Mouse (Mus musculus): ENCODE measurements around the gene Akr1c19. TPM values are rescaled to one million over a fixed set of nuclear protein-coding genes. Genes with fewer than 3 reads are reported as not detected.

Gene Akr1c19
- 6.0 and 6.8 TPM in 2 replicates for polyA plus RNA-seq (2012; rRNA removed)

GRCm38 (mm10) chr13:4228441-4228840, at the start of gene Akr1c19:
Akr1c19 (plus strand) TSS chr13:4228700.

GRCm38 (mm10) chr13:4190904-4191303, 37.6 kb upstream of the Akr1c19 start, which contains the start of gene Akr1c13:
Akr1c13 (plus strand) TSS chr13:4191150.

DNA sequence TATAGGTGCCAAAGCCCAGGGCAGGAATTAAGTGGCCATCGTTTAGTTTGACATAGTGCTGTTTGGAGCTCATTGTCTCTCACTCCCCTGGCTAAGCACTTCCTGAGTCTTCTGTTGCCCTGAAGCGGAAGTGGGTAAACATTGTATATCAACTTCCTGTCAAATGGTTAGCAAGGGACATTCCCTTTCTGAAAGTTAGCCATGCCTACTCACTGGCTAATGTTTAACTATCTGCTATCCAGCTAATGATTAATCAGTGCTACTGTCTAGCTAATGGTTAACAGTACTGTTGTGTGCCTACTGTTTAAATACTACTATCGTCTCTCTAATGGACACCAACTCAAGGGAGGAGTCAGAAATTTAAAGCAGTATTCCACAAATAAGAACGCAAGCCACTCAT, 50.8 kb downstream of the Akr1c19 start, which contains the start of gene Akr1c12:
TSS of gene Akr1c12 (minus strand) at position 150 of the 400 bp plus-strand sequence.

Other genes with a start within 250 kb of the Akr1c19 start
- gene Akr1c14, start 179.7 kb upstream of the Akr1c19 start, polyA plus RNA-seq (2012; rRNA removed): 0.54 and 0.84 TPM in 2 replicates
- 0.13 and 0.23 TPM in 2 replicates for gene Akr1c18, start 78.0 kb upstream of the Akr1c19 start, polyA plus RNA-seq (2012; rRNA removed)
- 0.84 and 0.90 TPM in 2 replicates for gene Akr1c13, start 37.5 kb upstream of the Akr1c19 start, polyA plus RNA-seq (2012; rRNA removed)
- gene Akr1c12, start 50.7 kb downstream of the Akr1c19 start, polyA plus RNA-seq (2012; rRNA removed): 0.07 TPM in 1 of 2 replicates, not detected in the other
- gene Akr1c6, start 205.6 kb downstream of the Akr1c19 start, polyA plus RNA-seq (2012; rRNA removed): not detected in 2 replicates

Data from central nervous system, embryonic 18 days (tissue).